ENCODE assay signal across 33 mouse cellular contexts in genomic region chr12:52861922-52862321, GRCm38 (mm10).
"Had no signal": no experiment of that assay in that cellular context is flagged by ENCODE, and none has a peak within 500 bp of the region (broad histone marks: within the 10 kb centered on the region; RNA-seq: fewer than 3 reads in every experiment).

No protein-coding gene starts in this region.

- H3K27ac ChIP-seq: heart, embryonic 13.5 days; heart, embryonic 15.5 days; hindbrain, embryonic 10.5 days; hindbrain, embryonic 12.5 days; hindbrain, embryonic 13.5 days; hindbrain, embryonic 14.5 days; hindbrain, embryonic 15.5 days; hindbrain, postnatal 0 days; intestine, embryonic 15.5 days; kidney, embryonic 15.5 days; kidney, postnatal 0 days; left cerebral cortex, adult 2 months had no signal

- H3K4me3 ChIP-seq: heart, embryonic 12.5 days; heart, embryonic 13.5 days; heart, embryonic 15.5 days; hindbrain, embryonic 10.5 days; hindbrain, embryonic 12.5 days; hindbrain, embryonic 13.5 days; hindbrain, embryonic 15.5 days; intestine, embryonic 15.5 days; kidney, embryonic 15.5 days; left cerebral cortex, adult 2 months had no signal

- ATAC-seq: hindbrain, embryonic 16.5 days; hindbrain, postnatal 0 days; inflammation-experienced regulatory T-cells, adult 6 months; intestine, embryonic 15.5 days; intestine, embryonic 16.5 days; intestine, postnatal 0 days had no signal

- H3K4me2 ChIP-seq: heart, embryonic 11.5 days; heart, embryonic 12.5 days; heart, embryonic 13.5 days; heart, embryonic 15.5 days; hindbrain, embryonic 12.5 days; hindbrain, embryonic 13.5 days; hindbrain, embryonic 14.5 days; hindbrain, embryonic 15.5 days; intestine, embryonic 15.5 days; kidney, embryonic 15.5 days had no signal

- H3K9me3 ChIP-seq: heart, embryonic 12.5 days; heart, embryonic 15.5 days; hindbrain, embryonic 15.5 days; intestine, embryonic 15.5 days had no signal

- H3K9ac ChIP-seq: heart, embryonic 12.5 days; heart, embryonic 13.5 days; heart, embryonic 15.5 days; hindbrain, embryonic 12.5 days; hindbrain, embryonic 13.5 days; hindbrain, embryonic 14.5 days; hindbrain, embryonic 15.5 days; intestine, embryonic 15.5 days; kidney, embryonic 15.5 days had no signal

- DNase-seq: heart, postnatal 10 days; heart, postnatal 14 days; heart, postnatal 36 days; heart, postnatal 4 days; kidney, adult 11 months; kidney, adult 18-20 months; kidney, adult 2 months; kidney, adult 8-10 months; kidney, adult 9 months; kidney, postnatal 10 days; kidney, postnatal 14 days; kidney, postnatal 25 days; kidney, postnatal 4 days; layer of hippocampus, adult 9-11 months; layer of hippocampus, postnatal 36 days had no signal

- H3K27me3 ChIP-seq: heart, embryonic 12.5 days; heart, embryonic 13.5 days; heart, embryonic 15.5 days; hindbrain, embryonic 12.5 days; hindbrain, embryonic 13.5 days; hindbrain, embryonic 15.5 days; intestine, embryonic 15.5 days; kidney, embryonic 15.5 days had no signal

- H3K36me3 ChIP-seq: hindbrain, embryonic 12.5 days; hindbrain, embryonic 15.5 days; intestine, embryonic 15.5 days; kidney, embryonic 15.5 days had no signal

- H3K4me1 ChIP-seq: heart, embryonic 15.5 days; hindbrain, embryonic 10.5 days; hindbrain, embryonic 12.5 days; intestine, embryonic 15.5 days; kidney, embryonic 15.5 days had no signal
